Mouse (Mus musculus) neural tube, embryonic 12.5 days (tissue): ENCODE measurements around the gene Upf1. TPM values are rescaled to one million over a fixed set of nuclear protein-coding genes. Genes with fewer than 3 reads are reported as not detected.
A peak's percentile ranks its signal among the peaks of the same experiment; 100 is the strongest.

ENCODE experiments used
- ATAC-seq: fragments of 200-750 bp; cut with Nextera tagmentation; 2 replicates; pipeline ENCODE4 v1.8.0; 2017; ENCODE audit warnings: low read depth, mild to moderate bottlenecking, moderate TSS enrichment, moderate library complexity; ENCODE audit not compliant: low FRiP score
- H3K27ac ChIP-seq: fragments of 300-500 bp; sonication (generic); 2 replicates; pipeline ENCODE4 v1.5.1; 2016
- H3K27me3 ChIP-seq: fragments of 300-500 bp; sonication (generic); replicated peaks from 2 replicates; pipeline ENCODE4 v1.6.1; 2016; ENCODE audit warnings: mild to moderate bottlenecking
- H3K36me3 ChIP-seq: fragments of 300-500 bp; sonication (generic); 2 replicates; pipeline ENCODE4 v1.6.1; 2016; ENCODE audit warnings: mild to moderate bottlenecking
- H3K4me1 ChIP-seq: fragments of 300-500 bp; sonication (generic); 2 replicates; pipeline ENCODE4 v1.6.1; 2016
- H3K4me2 ChIP-seq: fragments of 300-500 bp; sonication (generic); replicated peaks from 2 replicates; pipeline ENCODE4 v1.6.1; 2016; ENCODE audit warnings: mild to moderate bottlenecking
- H3K4me3 ChIP-seq: fragments of 300-500 bp; sonication (generic); 2 replicates; pipeline ENCODE4 v1.5.1; 2016
- H3K9ac ChIP-seq: fragments of 300-500 bp; sonication (generic); 2 replicates; pipeline ENCODE4 v1.6.1; 2016; ENCODE audit warnings: mild to moderate bottlenecking
- H3K9me3 ChIP-seq: fragments of 300-500 bp; sonication (generic); 2 replicates; pipeline ENCODE4 v1.6.1; 2016; ENCODE audit warnings: mild to moderate bottlenecking
- WGBS: fragments of 180-500 bp; shearing (Covaris S2); methylation state at CpG from one replicate; pipeline ENCODE4 v1.1.7; 2016; 5-methylcytosine and 5-hydroxymethylcytosine counted together
- polyA plus RNA-seq: library from polyadenylated mRNA; unstranded; fragments of >200 nt; fragmentation: Nextera tagmentation; extraction: Ambion mirVana; gene quantifications from 2 replicates; pipeline ENCODE4 v1.2.1, GENCODE M21; 2016

Upf1 gene
- polyA plus RNA-seq, 1 experiment from 2014 or later, result 29.4 TPM

DNA sequence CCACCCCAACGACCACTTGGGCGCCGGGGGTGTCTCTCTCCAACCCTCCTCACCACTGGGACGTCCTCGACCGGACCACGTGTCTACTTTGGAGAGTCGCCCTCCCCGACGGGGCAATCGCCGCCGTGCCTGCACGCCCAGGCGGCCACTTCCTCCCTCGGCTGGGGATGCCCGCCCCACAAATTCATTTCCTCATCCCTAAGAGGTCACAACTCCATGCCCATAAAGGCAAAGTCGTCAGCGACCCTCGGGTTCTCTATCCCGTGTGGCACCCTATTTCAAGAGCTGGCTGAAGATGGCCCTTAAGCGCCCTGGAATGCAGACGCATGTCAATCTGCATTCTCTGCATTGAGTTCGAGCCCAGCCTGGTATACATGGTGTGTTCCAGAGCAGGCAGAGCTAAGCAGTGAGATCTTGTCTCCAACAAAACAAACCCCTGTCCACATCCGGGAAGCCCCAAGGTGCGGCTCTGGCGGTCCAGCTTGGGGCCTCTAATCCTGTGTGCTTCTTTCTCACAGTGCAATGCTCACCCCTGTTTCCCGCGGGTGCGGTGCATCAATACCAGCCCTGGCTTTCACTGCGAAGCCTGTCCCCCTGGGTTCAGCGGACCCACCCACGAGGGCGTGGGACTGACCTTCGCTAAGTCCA is 22.3 kb upstream of the Upf1 start:
- H3K4me2 ChIP-seq, result 0 out of 2 replicates have a peak overlapping the region, but pooled peaks have one; percentile 59
- peaks cover 90% of the 10 kb centered on the region for H3K27me3 ChIP-seq
- H3K4me1 ChIP-seq, result peaks cover 24% of the 10 kb centered on the region
- H3K36me3 ChIP-seq, result no peaks in the 10 kb centered on the region
- no peak overlapping the region for H3K27ac ChIP-seq
- no peak overlapping the region for H3K9ac ChIP-seq
- ATAC-seq, result no peak
- no peaks in the 10 kb centered on the region for H3K9me3 ChIP-seq
- H3K4me3 ChIP-seq, result no peak overlapping the region
- WGBS, result 6% methylated on average over 35 of the region's 35 CpGs

DNA sequence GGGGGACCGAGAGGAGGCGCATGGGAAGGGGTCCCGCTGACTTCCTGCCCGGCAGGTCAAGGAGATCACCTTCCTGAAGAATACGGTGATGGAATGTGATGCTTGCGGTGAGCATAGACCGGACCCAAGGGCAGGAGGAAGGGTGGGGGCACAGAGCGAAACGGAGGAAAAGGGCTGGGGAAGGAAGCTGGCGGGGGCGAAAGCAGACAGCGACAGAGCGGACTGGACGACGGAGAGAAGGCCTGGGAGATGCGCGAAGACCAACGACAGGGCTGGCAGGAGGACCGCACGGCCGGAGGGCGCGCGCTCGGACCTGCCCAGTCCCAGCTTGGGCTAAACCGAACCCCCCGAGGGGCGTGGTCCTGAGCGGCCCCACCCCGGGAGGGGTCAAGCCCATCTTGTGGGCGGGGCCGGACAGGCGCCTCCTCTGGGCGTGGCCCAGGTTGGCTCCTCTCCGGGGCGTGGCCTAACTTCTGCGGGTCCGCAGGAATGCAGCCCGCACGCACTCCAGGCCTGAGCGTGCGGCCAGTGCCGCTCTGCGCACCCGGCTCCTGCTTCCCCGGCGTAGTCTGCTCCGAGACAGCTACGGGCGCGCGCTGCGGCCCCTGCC is 21.3 kb upstream of the Upf1 start:
- Histone ChIP-seq H3K4me1 (peaks cover 24% of the 10 kb centered on the region), H3K9me3 (no peaks in the 10 kb centered on the region), H3K27me3 (peaks cover 84% of the 10 kb centered on the region), H3K4me3 (peak overlapping the region; percentile 31), H3K27ac (no peak overlapping the region), H3K9ac (0 out of 2 replicates have a peak overlapping the region, but pooled peaks have one; percentile 13), H3K4me2 (peak overlapping the region; percentile 59), H3K36me3 (no peaks in the 10 kb centered on the region)
- under 1% methylated on average over 53 of the region's 53 CpGs for WGBS
- ATAC-seq, result peak; percentile 66

DNA sequence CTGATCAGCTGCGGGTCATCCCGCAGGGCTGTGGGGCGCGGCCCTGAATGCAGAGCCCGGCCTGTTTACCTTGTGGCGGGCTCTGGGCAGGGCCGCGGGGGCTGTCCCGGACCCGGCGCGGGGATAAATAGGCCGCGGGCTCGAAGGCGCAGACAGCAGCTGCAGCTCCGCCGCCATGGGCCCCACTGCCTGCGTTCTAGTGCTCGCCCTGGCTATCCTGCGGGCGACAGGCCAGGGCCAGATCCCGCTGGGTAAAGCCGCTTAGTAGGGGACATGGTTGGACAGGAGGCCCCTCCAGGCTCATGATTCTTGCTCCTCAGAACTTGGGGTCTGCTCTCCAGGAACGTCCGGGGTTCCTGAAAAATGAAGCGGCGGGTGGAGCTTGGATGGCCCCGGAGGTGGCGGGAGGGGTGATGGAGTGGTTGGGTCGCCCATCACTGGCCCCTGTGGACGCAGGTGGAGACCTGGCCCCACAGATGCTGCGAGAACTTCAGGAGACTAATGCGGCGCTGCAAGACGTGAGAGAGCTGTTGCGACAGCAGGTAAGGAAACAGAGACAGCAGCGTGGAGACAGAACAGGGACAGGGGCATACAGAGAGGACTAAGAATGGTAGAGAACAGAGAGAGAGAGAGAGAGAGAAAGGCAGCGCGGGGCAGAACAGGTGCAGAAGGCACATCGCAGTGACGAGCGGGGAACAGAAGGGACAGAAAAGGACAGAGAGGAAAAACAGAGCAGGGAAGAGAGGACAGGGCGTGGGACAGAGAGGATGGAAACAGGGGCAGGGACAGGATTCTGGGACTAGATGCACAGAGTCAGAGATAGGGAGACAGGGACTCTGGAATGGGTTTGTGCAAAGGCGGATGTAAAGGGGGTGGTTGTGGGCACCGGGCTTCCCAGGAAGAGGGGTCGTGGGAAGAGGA is 20.6 kb upstream of the Upf1 start, which contains the start of gene Comp:
Gene Comp, plus strand, starts transcription at position 162 of the 921 bp plus-strand sequence.
- Histone ChIP-seq H3K9ac (0 out of 2 replicates have a peak within 1 kb of the TSS, but pooled peaks have one; percentile 13), H3K9me3 (no peaks in the 10 kb centered on the region), H3K27ac (no peak within 1 kb of the TSS), H3K36me3 (no peaks in the 10 kb centered on the region), H3K4me1 (peaks cover 24% of the 10 kb centered on the region), H3K4me2 (peak within 1 kb of the TSS; percentile 59), H3K4me3 (peak within 1 kb of the TSS; percentile 31), H3K27me3 (peaks cover 77% of the 10 kb centered on the region)
- 3% methylated on average over 47 of the region's 47 CpGs for WGBS
- no peak for ATAC-seq

DNA sequence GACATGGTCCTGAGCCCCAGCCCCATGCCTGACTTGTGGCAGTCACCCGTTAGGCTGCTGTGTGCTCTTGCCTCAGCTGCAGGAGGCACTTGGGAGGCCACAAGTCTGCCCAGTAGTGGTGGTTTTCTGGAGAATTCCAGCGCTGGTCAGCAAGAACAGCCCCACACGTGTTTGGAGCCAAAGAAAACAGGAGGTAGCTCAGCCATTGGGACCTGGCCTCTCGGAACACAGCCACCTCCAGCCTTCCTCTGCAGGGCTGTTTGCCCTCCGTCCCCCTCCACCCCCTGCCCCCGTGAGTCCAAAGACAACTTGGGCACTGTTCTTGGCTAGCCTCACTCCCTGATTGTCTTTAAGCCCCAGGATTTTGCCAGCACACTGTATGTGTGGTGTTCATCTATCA is 18.9 kb upstream of the Upf1 start:
- ATAC-seq, result no peak

DNA sequence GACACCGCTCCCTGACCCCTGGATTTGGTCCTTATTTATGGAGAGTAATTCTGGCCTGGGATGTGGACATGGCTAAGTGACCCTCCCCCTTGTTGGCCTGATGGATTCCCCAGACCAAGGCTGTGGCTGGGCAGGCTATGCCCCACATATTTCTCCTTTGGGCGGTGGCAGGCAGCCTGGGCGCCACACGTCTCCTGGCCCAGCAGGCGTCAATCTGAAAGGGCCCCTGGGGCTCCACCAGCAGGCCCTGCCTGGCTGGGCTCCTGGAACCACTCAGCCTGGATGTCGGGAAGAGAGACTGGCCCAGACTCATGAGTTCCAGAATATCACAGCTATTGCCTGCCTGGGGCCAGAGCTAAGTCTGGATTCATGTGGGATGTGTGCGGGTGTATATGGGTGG is 17.4 kb upstream of the Upf1 start:
- Histone ChIP-seq H3K4me1 (peaks cover 21% of the 10 kb centered on the region), H3K27ac (no peak overlapping the region), H3K36me3 (no peaks in the 10 kb centered on the region), H3K4me2 (no peak overlapping the region), H3K9me3 (no peaks in the 10 kb centered on the region), H3K27me3 (peaks cover 45% of the 10 kb centered on the region), H3K9ac (no peak overlapping the region), H3K4me3 (no peak overlapping the region)
- 75% methylated on average over 7 of the region's 7 CpGs for WGBS
- ATAC-seq, result no peak

More for the DNA sequence above, 18.9 kb upstream of the Upf1 start:
- no peaks in the 10 kb centered on the region for H3K36me3 ChIP-seq
- no peak overlapping the region for H3K9ac ChIP-seq
- no peak overlapping the region for H3K27ac ChIP-seq
- H3K4me1 ChIP-seq, result peaks cover 24% of the 10 kb centered on the region
- WGBS, result 39% methylated on average over 6 of the region's 6 CpGs
- no peaks in the 10 kb centered on the region for H3K9me3 ChIP-seq
- H3K4me3 ChIP-seq, result no peak overlapping the region
- H3K4me2 ChIP-seq, result no peak overlapping the region
- H3K27me3 ChIP-seq, result peaks cover 60% of the 10 kb centered on the region

DNA sequence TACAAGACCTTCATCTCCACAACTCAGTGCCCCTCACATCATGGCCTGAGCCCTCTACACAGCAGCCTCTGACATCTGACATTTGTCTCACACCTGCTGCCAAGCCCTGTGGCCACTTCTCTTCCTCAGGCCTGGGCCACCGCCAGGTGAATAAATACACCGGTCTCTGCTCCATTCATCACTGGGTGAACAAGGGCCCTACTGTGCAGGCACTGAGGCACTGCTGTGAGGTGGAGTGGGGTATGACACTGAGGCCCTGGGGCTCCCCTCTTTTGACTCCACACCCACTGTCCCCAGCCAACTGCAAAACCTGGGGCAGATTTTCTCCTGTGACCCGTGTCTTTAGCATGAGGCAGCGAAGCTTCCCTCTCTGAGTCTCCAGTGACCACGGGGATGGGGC is 13.5 kb upstream of the Upf1 start:
- Histone ChIP-seq H3K4me1 (no peaks in the 10 kb centered on the region), H3K4me2 (no peak overlapping the region), H3K36me3 (no peaks in the 10 kb centered on the region), H3K27ac (no peak overlapping the region), H3K9me3 (no peaks in the 10 kb centered on the region), H3K27me3 (peaks cover 6% of the 10 kb centered on the region), H3K9ac (no peak overlapping the region), H3K4me3 (no peak overlapping the region)
- WGBS, result 65% methylated on average over 5 of the region's 5 CpGs
- ATAC-seq, result no peak

DNA sequence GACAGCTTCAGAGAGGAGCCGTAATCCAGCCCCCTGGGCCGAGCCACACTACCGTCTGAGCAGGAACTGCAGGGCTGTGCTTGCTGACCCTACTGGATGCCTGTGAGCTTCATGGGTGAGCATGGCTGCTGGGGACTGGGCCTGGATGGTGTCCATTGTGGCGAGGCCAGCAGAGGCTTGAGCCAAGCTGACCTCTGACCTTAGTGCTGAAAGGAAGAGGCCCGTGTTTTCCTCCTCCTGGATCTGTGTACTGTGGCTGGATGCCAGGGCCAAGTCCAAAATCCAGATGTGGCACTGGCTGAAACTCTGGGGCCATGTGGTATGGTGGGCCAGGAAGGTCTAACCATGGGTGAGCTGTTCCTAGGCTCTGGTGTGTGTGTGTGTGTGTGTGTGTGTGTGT is 11.0 kb upstream of the Upf1 start:
- Histone ChIP-seq H3K4me2 (no peak overlapping the region), H3K27me3 (no peaks in the 10 kb centered on the region), H3K36me3 (no peaks in the 10 kb centered on the region), H3K27ac (no peak overlapping the region), H3K9ac (no peak overlapping the region), H3K9me3 (no peaks in the 10 kb centered on the region), H3K4me1 (no peaks in the 10 kb centered on the region), H3K4me3 (no peak overlapping the region)
- ATAC-seq, result no peak
- WGBS, result 35% methylated on average over 5 of the region's 5 CpGs

DNA sequence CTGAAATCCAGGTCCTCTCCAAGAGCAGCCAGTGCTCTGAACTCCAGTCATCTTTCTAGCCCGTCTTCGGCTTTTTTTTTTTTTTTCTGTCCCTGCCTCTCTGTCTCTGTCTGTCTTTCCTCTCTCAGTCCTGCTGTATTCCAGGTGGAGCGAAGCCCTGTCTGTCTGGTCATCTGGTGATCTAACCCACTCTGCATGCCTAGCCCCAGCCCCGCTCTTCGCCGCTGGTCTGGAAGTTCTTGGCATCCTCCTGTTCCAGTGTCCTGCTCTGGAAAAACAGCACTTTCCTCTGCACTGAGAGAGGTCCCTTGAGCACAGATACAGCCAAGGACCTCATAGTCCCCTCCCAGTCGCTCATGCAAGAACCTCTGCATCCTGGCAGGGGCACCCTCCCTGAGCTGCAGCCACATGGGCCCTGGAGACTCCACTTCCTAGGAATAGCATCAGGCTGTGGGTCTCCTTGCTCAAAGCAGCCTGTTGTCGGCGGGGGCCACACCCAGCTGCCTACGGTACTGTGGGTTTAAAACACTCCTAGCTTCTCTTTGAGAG is 8.5 kb upstream of the Upf1 start:
- H3K4me2 ChIP-seq, result no peak overlapping the region
- H3K36me3 ChIP-seq, result no peaks in the 10 kb centered on the region
- no peak overlapping the region for H3K27ac ChIP-seq
- ATAC-seq, result no peak
- H3K4me1 ChIP-seq, result no peaks in the 10 kb centered on the region
- H3K9ac ChIP-seq, result no peak overlapping the region
- no peaks in the 10 kb centered on the region for H3K9me3 ChIP-seq
- no peak overlapping the region for H3K4me3 ChIP-seq
- WGBS, result 77% methylated on average over 10 of the region's 10 CpGs
- no peaks in the 10 kb centered on the region for H3K27me3 ChIP-seq

DNA sequence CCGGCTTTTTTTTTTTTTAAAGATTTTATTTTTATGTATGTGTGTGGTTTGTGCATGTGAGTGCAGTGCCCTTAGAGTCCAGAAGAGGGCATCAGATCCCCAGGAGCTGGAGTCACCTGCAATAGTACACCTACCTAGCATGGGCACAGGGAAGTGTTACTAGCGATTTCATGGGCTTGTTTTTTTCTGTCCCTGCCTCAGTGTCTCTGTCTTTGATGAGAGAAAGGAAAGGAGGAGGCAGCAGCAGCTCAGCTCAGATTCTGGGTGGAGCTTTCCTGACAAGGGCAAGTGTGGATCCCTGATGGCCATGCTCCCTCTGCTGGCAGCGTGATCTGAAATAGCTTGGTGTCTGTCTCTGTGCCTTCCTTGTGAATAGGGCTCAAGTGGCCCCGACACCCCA is 7.7 kb upstream of the Upf1 start:
- no peak for ATAC-seq
- Histone ChIP-seq H3K4me1 (no peaks in the 10 kb centered on the region), H3K9ac (no peak overlapping the region), H3K4me3 (no peak overlapping the region), H3K27me3 (no peaks in the 10 kb centered on the region), H3K9me3 (no peaks in the 10 kb centered on the region), H3K4me2 (no peak overlapping the region), H3K36me3 (no peaks in the 10 kb centered on the region), H3K27ac (no peak overlapping the region)
- 49% methylated on average over 4 of the region's 4 CpGs for WGBS

DNA sequence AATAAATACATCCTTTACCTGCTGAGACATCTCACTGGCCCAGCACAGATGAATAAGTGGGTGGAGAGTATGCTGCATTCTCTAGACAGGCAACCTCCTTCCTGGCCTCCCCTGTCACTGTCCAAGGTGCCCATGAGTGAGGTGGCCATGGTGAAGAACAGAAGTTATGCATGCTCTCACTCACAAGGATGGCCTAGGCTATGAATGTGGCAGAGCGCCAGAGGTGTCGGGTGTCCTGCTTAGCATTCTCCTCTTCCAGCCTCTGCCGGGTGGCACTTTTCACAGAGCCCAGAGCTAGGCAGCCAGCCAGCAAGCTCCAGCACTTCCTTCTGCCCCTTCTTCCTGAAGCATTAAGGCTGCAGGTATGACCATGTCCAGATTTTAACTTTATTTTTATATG is 6.3 kb upstream of the Upf1 start:
- 39% methylated on average over 3 of the region's 3 CpGs for WGBS
- ATAC-seq, result no peak
- Histone ChIP-seq H3K27ac (no peak overlapping the region), H3K4me3 (no peak overlapping the region), H3K4me1 (no peaks in the 10 kb centered on the region), H3K4me2 (no peak overlapping the region), H3K9ac (no peak overlapping the region), H3K27me3 (no peaks in the 10 kb centered on the region), H3K36me3 (no peaks in the 10 kb centered on the region), H3K9me3 (no peaks in the 10 kb centered on the region)

DNA sequence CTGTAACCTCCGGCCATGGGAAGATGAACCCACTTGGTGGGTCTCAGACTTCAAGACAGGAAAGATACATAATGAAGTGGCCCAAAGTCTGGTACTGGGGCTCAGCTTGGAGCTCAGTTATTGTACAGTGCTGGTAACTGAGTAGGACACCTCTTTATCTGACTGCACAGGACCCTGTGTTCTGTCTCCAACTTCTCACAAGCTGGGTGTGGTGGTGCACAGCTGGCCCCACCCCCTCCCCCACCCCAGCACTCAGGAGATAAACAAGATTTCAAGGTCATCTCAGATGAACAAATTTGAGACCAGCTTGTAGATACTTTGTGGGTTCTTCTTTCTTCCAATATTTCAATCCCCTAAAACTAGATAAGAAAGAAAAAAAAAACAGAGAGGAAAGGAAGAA is 3.0 kb upstream of the Upf1 start:
- no peaks in the 10 kb centered on the region for H3K9me3 ChIP-seq
- no peak overlapping the region for H3K4me2 ChIP-seq
- no peak overlapping the region for H3K9ac ChIP-seq
- ATAC-seq, result no peak
- no peaks in the 10 kb centered on the region for H3K27me3 ChIP-seq
- 81% methylated on average over 1 of the region's 1 CpGs for WGBS
- H3K4me3 ChIP-seq, result no peak overlapping the region
- H3K4me1 ChIP-seq, result peaks cover 21% of the 10 kb centered on the region
- no peak overlapping the region for H3K27ac ChIP-seq
- no peaks in the 10 kb centered on the region for H3K36me3 ChIP-seq

DNA sequence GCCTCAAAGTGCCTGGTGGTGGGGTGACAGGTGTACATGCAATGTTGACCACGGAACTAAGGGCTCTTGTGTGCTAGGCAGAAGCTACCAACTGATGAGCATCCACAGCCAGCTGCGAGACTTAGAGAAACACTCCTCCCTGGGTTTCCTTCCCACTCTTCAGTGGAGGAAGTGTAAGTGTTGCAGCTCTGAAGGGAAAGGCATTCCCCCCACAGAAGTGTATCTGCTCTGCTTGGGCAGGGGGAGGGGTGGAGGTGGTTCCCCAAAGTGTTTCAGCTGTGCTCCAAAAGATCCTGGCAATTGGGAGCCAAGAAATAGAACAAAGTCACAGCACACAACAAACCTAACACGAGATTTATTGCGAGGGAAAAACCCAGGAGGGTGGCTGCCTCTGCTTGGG is 926 bp upstream of the Upf1 start:
- Histone ChIP-seq H3K9ac (peak overlapping the region; percentile 97), H3K4me2 (peak overlapping the region; percentile 97), H3K36me3 (peaks cover 9% of the 10 kb centered on the region; the same call in 1 of the 2 replicates), H3K4me3 (peak overlapping the region; percentile 98; the same call in 1 of the 2 replicates), H3K4me1 (peaks cover 33% of the 10 kb centered on the region), H3K9me3 (no peaks in the 10 kb centered on the region), H3K27me3 (no peaks in the 10 kb centered on the region), H3K27ac (no peak overlapping the region; the same call in 1 of the 2 replicates)
- WGBS, result 75% methylated on average over 4 of the region's 4 CpGs
- peak; percentile 14; the same call in 1 of the 2 replicates for ATAC-seq
